Mouse (Mus musculus) G1E (cell line): ENCODE data around the gene Fgfr2.

Experiments used
- CTCF ChIP-seq: IDR thresholded peaks from 2 replicates; pipeline ENCODE4 v1.5.1; 2012; ENCODE audit warnings: low read depth, low read length, inconsistent platforms, mixed read lengths
- GATA1 ChIP-seq: IDR thresholded peaks from 2 replicates; pipeline ENCODE4 v1.6.1; 2012; ENCODE audit warnings: borderline replicate concordance, low read length, inconsistent platforms, mixed read lengths

- TF ChIP-seq GATA1 = no peak
- TF ChIP-seq CTCF = no peak
Measured at GRCm38 (mm10) chr7:132444221-132444620, 678.9 kb downstream of the Fgfr2 start.
